Mouse (Mus musculus): ENCODE data around the gene Sema3b. TPM values are rescaled to one million over a fixed set of nuclear protein-coding genes. Genes with fewer than 3 reads are reported as not detected.
A peak's percentile ranks its signal among the peaks of the same experiment; 100 is the strongest.

Sema3b gene
- polyA plus RNA-seq, 1 experiment from 2014 or later = 9.5 TPM

DNA sequence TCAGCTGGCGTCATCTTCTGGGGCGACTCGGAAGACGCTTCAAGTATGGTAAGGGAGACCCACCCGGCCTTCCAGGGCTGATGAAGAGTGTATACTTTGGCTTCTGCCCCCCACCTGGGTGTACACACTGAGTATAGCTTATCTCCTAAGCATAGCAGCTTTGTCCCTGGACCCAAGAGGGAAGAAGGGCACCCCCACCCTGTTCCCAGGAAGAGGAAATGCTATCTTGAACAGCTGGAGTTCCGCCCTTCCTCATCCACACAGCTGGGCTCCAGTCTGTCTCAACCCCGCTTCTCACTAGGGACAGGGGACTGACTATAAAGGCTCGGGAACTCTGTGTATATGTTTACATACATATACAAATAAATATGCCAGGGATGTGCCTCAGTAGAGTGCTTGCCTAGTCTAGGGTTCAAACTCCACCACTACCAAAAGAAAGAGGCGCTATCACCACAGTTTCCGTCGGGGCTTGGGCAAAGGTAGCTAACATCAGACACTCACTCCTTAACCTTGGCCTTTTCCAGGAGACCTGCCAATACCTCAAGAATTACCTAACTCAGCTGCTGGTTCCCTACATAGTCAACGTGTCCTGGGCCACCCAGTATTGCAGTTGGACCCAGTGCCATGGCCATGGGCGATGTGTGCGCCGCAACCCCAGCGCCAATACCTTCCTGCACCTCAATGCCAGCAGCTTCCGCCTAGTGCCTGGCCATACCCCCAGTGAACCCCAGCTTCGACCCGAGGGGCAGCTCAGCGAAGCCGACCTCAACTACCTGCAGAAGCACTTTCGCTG is 37.3 kb downstream of the Sema3b start:
- no peak overlapping the region; the same call in 1 of the 2 replicates for H3K4me2 ChIP-seq (replicated peaks; ENCODE audit: low read depth, low read length)
- no peaks in the 10 kb centered on the region for H3K27me3 ChIP-seq (ENCODE audit: control insufficient read depth, insufficient read depth, low read length)
- WGBS = 92% methylated on average over 22 of the region's 22 CpGs
- ATAC-seq (ENCODE audit: low FRiP score, low TSS enrichment) = no peak
- H3K27ac ChIP-seq (ENCODE audit: low read depth, low read length) = no peak overlapping the region
- no peak overlapping the region for H3K4me3 ChIP-seq (ENCODE audit: low read length)
- no peaks in the 10 kb centered on the region for H3K9me3 ChIP-seq (ENCODE audit: control insufficient read depth, low read length)
- H3K9ac ChIP-seq (ENCODE audit: low read depth, low read length) = no peak overlapping the region
- H3K4me1 ChIP-seq (ENCODE audit: control insufficient read depth, insufficient read depth, low read length) = peaks cover 32% of the 10 kb centered on the region
- peaks cover 37% of the 10 kb centered on the region for H3K36me3 ChIP-seq (ENCODE audit: control insufficient read depth, insufficient read depth, low read length)

- Histone ChIP-seq H3K27ac (ENCODE audit: low read depth, low read length) (no peak overlapping the region), H3K27me3 (ENCODE audit: control insufficient read depth, insufficient read depth, low read length) (no peaks in the 10 kb centered on the region), H3K4me3 (ENCODE audit: low read length) (peak overlapping the region; percentile 67), H3K9me3 (ENCODE audit: control insufficient read depth, low read length) (no peaks in the 10 kb centered on the region), H3K4me1 (ENCODE audit: control insufficient read depth, insufficient read depth, low read length) (peaks cover 24% of the 10 kb centered on the region), H3K9ac (ENCODE audit: low read depth, low read length) (peak overlapping the region; percentile 78; the same call in 1 of the 2 replicates), H3K4me2 (replicated peaks; ENCODE audit: low read depth, low read length) (peak overlapping the region; percentile 83), H3K36me3 (ENCODE audit: control insufficient read depth, insufficient read depth, low read length) (peaks cover 40% of the 10 kb centered on the region)
- 91% methylated on average over 21 of the region's 21 CpGs for WGBS
- no peak for ATAC-seq (ENCODE audit: low FRiP score, low TSS enrichment)
Measured at GRCm38 (mm10) chr9:107570845-107571244, 38.2 kb downstream of the Sema3b start.

GRCm38 (mm10) chr9:107570016-107570415 is 39.0 kb downstream of the Sema3b start:
- Histone ChIP-seq H3K4me2 (replicated peaks; ENCODE audit: low read depth, low read length) (peak overlapping the region; percentile 83), H3K36me3 (ENCODE audit: control insufficient read depth, insufficient read depth, low read length) (peaks cover 43% of the 10 kb centered on the region), H3K4me3 (ENCODE audit: low read length) (peak overlapping the region; percentile 67), H3K27me3 (ENCODE audit: control insufficient read depth, insufficient read depth, low read length) (no peaks in the 10 kb centered on the region), H3K4me1 (ENCODE audit: control insufficient read depth, insufficient read depth, low read length) (peaks cover 24% of the 10 kb centered on the region), H3K9ac (ENCODE audit: low read depth, low read length) (peak overlapping the region; percentile 78), H3K9me3 (ENCODE audit: control insufficient read depth, low read length) (no peaks in the 10 kb centered on the region), H3K27ac (ENCODE audit: low read depth, low read length) (no peak overlapping the region)
- no peak for ATAC-seq (ENCODE audit: low FRiP score, low TSS enrichment)
- WGBS = 48% methylated on average over 13 of the region's 13 CpGs

DNA sequence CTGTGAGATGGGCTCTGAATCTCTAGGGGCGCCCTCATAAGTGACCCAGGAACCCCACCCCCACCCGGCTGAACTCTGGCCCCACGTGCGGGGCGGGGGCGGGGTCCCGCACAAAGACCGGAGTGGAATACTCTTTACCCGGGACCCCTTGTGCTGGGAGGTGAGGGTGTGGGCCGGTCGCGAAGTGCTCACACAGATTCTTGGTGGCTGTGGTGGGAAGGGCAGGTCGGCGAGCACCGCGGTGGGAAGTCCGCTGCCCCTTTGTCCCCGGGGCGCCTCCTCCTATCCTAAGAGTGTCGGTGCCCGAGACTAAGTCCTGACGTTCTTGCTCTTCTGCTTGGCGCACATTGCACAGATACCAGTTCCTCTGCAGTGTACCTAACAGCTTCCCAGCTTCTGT is 39.8 kb downstream of the Sema3b start:
- Histone ChIP-seq H3K36me3 (ENCODE audit: control insufficient read depth, insufficient read depth, low read length) (peaks cover 46% of the 10 kb centered on the region), H3K4me2 (replicated peaks; ENCODE audit: low read depth, low read length) (peak overlapping the region; percentile 83), H3K9ac (ENCODE audit: low read depth, low read length) (peak overlapping the region; percentile 78), H3K4me1 (ENCODE audit: control insufficient read depth, insufficient read depth, low read length) (peaks cover 24% of the 10 kb centered on the region), H3K27me3 (ENCODE audit: control insufficient read depth, insufficient read depth, low read length) (no peaks in the 10 kb centered on the region), H3K27ac (ENCODE audit: low read depth, low read length) (peak overlapping the region; percentile 77), H3K9me3 (ENCODE audit: control insufficient read depth, low read length) (no peaks in the 10 kb centered on the region), H3K4me3 (ENCODE audit: low read length) (peak overlapping the region; percentile 67)
- peak; percentile 28 for ATAC-seq (ENCODE audit: low FRiP score, low TSS enrichment)
- WGBS = 0% methylated on average over 23 of the region's 23 CpGs

DNA sequence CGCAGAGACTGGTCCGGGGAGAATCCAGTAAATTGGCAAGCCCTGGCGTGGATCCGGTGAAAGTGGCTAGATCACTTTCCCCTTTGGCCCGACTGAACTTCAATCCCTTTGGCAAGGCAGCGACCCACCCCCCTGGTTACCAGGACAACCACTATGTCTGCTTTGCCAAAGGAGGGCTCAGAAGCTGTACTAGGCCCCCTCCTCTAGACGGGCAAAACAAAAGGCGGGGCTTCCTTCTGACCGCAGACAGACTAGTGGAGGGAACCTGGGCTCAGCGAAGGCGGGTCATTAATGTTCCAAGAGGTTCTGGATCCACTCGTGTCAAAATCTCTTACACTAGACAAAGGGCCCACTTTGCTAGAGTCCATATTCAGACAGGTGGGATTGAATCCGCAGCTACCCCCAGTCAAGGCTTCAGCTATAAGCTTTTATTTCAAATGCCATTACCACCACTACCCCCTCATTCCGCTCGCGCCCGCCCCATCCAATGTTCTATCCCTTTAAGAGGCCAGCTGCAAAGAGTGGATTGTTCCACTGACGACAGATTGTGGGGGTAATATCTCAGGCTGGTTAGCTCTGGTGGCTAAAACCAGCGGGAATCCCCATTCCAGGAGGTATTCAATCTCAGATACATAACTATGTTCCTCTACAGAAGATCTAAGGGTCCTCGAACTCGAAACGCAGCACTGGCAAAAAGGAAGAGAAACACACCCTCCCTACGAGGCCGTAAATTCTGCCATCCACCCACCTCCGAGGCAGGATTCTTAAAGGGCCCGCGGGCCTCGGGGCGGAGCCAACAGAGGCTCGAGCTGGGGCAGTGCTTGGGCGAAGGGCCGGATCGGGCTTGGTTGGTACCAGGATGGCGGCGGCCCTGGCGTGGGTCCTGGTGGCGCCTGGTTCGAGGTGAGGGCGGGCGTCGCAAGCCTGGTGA is 40.4 kb downstream of the Sema3b start:
- Histone ChIP-seq H3K4me2 (replicated peaks; ENCODE audit: low read depth, low read length) (peak overlapping the region; percentile 83), H3K36me3 (ENCODE audit: control insufficient read depth, insufficient read depth, low read length) (peaks cover 46% of the 10 kb centered on the region), H3K27ac (ENCODE audit: low read depth, low read length) (peak overlapping the region; percentile 77), H3K9me3 (ENCODE audit: control insufficient read depth, low read length) (no peaks in the 10 kb centered on the region), H3K9ac (ENCODE audit: low read depth, low read length) (peak overlapping the region; percentile 78), H3K4me3 (ENCODE audit: low read length) (peak overlapping the region; percentile 67), H3K4me1 (ENCODE audit: control insufficient read depth, insufficient read depth, low read length) (peaks cover 30% of the 10 kb centered on the region), H3K27me3 (ENCODE audit: control insufficient read depth, insufficient read depth, low read length) (no peaks in the 10 kb centered on the region)
- WGBS = under 1% methylated on average over 41 of the region's 41 CpGs
- ATAC-seq (ENCODE audit: low FRiP score, low TSS enrichment) = peak; percentile 83

GRCm38 (mm10) chr9:107567702-107568319 is 41.2 kb downstream of the Sema3b start, which contains the start of gene Hyal2:
Gene Hyal2, plus strand, starts transcription at chr9:107567945.
- H3K9ac ChIP-seq (ENCODE audit: low read depth, low read length) = peak within 1 kb of the TSS; percentile 78
- WGBS = 4% methylated on average over 18 of the region's 18 CpGs
- H3K27ac ChIP-seq (ENCODE audit: low read depth, low read length) = peak within 1 kb of the TSS; percentile 77
- peaks cover 38% of the 10 kb centered on the region for H3K36me3 ChIP-seq (ENCODE audit: control insufficient read depth, insufficient read depth, low read length)
- H3K4me1 ChIP-seq (ENCODE audit: control insufficient read depth, insufficient read depth, low read length) = peaks cover 32% of the 10 kb centered on the region
- peak within 1 kb of the TSS; percentile 67 for H3K4me3 ChIP-seq (ENCODE audit: low read length)
- ATAC-seq (ENCODE audit: low FRiP score, low TSS enrichment) = no peak
- no peaks in the 10 kb centered on the region for H3K9me3 ChIP-seq (ENCODE audit: control insufficient read depth, low read length)
- H3K27me3 ChIP-seq (ENCODE audit: control insufficient read depth, insufficient read depth, low read length) = no peaks in the 10 kb centered on the region
- H3K4me2 ChIP-seq (replicated peaks; ENCODE audit: low read depth, low read length) = peak within 1 kb of the TSS; percentile 83

- WGBS = 68% methylated on average over 3 of the region's 3 CpGs
- Histone ChIP-seq H3K9me3 (ENCODE audit: control insufficient read depth, low read length) (no peaks in the 10 kb centered on the region), H3K27me3 (ENCODE audit: control insufficient read depth, insufficient read depth, low read length) (no peaks in the 10 kb centered on the region), H3K4me2 (replicated peaks; ENCODE audit: low read depth, low read length) (peak overlapping the region; percentile 83; the same call in 1 of the 2 replicates), H3K4me1 (ENCODE audit: control insufficient read depth, insufficient read depth, low read length) (peaks cover 32% of the 10 kb centered on the region), H3K4me3 (ENCODE audit: low read length) (no peak overlapping the region), H3K9ac (ENCODE audit: low read depth, low read length) (0 out of 2 replicates have a peak overlapping the region, but pooled peaks have one; percentile 5), H3K27ac (ENCODE audit: low read depth, low read length) (peak overlapping the region; percentile 77; the same call in 1 of the 2 replicates), H3K36me3 (ENCODE audit: control insufficient read depth, insufficient read depth, low read length) (peaks cover 34% of the 10 kb centered on the region)
- ATAC-seq (ENCODE audit: low FRiP score, low TSS enrichment) = no peak
Measured at GRCm38 (mm10) chr9:107566855-107567254, 42.2 kb downstream of the Sema3b start.

DNA sequence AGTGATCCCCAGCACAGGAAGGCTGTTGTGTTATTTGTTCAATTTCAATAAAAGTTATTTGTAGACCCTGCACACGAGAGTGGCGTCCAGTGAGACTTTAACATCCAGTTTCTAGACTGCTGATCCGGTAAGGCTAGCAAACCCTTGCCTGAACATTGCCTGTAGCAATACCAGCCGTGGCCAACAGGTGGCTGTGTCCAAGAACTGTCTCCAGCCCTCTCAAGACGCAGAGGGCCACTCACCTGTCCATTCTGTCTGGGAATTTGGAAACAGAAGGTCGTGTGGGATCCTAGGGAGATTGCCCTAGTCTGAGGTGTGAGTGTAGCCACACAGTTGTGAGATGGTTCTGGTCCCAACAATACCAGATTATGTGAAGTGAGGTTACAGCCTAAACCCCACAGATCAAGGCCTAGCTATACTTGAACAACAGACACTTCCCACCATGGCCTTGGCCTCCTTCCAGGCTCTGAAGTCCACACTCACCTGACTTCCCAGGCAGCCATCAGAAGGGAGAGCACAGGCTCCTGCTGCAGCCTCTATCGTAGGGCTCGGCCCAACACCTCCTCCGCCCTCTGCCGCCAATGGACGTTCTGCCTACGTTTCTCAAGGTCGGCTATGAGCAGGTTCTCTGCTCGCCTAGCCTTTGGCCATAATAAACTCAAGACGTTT is 42.9 kb downstream of the Sema3b start:
- H3K27ac ChIP-seq (ENCODE audit: low read depth, low read length) = peak overlapping the region; percentile 77; the same call in 1 of the 2 replicates
- no peaks in the 10 kb centered on the region for H3K9me3 ChIP-seq (ENCODE audit: control insufficient read depth, low read length)
- peaks cover 34% of the 10 kb centered on the region for H3K36me3 ChIP-seq (ENCODE audit: control insufficient read depth, insufficient read depth, low read length)
- H3K4me2 ChIP-seq (replicated peaks; ENCODE audit: low read depth, low read length) = peak overlapping the region; percentile 83; the same call in 1 of the 2 replicates
- ATAC-seq (ENCODE audit: low FRiP score, low TSS enrichment) = no peak
- H3K9ac ChIP-seq (ENCODE audit: low read depth, low read length) = no peak overlapping the region
- WGBS = 57% methylated on average over 15 of the region's 15 CpGs
- H3K4me3 ChIP-seq (ENCODE audit: low read length) = no peak overlapping the region
- H3K4me1 ChIP-seq (ENCODE audit: control insufficient read depth, insufficient read depth, low read length) = peaks cover 29% of the 10 kb centered on the region
- no peaks in the 10 kb centered on the region for H3K27me3 ChIP-seq (ENCODE audit: control insufficient read depth, insufficient read depth, low read length)
